Mouse (Mus musculus): ENCODE measurements around the gene Hoxb3. TPM values are rescaled to one million over a fixed set of nuclear protein-coding genes. Genes with fewer than 3 reads are reported as not detected.

The Hoxb3 gene
- polyA plus RNA-seq, 1 experiment, result not detected

DNA sequence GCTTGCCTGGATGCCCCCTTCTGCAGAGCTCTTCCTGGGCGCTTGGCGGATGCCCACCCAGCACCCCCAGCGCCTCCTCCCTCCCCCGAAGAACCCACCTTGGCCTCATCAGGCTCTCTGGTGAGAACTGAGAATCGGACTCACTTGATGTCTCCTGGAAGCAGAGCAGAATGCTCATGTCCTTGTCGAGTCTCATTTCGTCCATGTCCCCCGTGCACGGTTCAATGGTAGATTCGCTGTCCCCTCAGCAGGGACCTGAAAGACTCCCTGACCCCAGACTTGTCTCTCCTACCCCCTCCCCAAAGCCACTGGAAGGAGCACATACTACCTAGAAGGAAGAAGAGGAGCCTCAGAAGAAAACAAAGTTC is 22.1 kb upstream of the Hoxb3 start:
- Histone ChIP-seq H3K4me3 (ENCODE audit: insufficient read depth, low read depth, low read length) (no peak overlapping the region), H3K27ac (ENCODE audit: insufficient read depth, low read depth, low read length) (no peak overlapping the region), H3K4me1 (ENCODE audit: control insufficient read depth, insufficient read depth, low read length) (no peaks in the 10 kb centered on the region)
- WGBS, result 2% methylated on average over 10 of the region's 10 CpGs
- TF ChIP-seq CTCF (IDR thresholded peaks at IDR 0.05; ENCODE audit: insufficient read depth, low read depth, low read length) (no peak), POLR2A (IDR thresholded peaks at IDR 0.05; ENCODE audit: insufficient read depth, low read depth, low read length) (no peak)

DNA sequence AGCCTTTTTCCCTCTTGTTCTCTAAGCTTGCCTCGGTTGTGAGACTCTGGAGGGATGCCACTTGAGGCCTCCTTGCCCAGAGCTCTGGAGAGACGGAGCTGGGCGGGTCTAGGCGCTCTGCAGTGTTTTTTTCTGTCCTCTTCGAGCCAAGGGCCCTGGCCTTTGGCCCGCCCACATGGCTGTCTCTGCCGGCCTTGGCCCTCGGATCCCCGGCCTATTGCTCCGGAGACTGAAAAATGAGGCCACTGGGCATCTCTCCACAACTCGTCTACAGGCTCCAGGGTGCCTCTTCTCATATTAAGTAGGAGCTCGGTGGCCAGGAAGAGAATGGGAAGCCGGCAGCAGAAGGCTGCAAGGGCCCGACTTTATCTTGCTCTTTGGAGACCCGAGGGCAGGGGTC is 21.3 kb upstream of the Hoxb3 start:
- WGBS, result 3% methylated on average over 15 of the region's 15 CpGs
- no peaks in the 10 kb centered on the region for H3K4me1 ChIP-seq (ENCODE audit: control insufficient read depth, insufficient read depth, low read length)
- TF ChIP-seq POLR2A (IDR thresholded peaks at IDR 0.05; ENCODE audit: insufficient read depth, low read depth, low read length) (no peak), CTCF (IDR thresholded peaks at IDR 0.05; ENCODE audit: insufficient read depth, low read depth, low read length) (no peak)
- no peak overlapping the region for H3K27ac ChIP-seq (ENCODE audit: insufficient read depth, low read depth, low read length)
- no peak overlapping the region for H3K4me3 ChIP-seq (ENCODE audit: insufficient read depth, low read depth, low read length)

DNA sequence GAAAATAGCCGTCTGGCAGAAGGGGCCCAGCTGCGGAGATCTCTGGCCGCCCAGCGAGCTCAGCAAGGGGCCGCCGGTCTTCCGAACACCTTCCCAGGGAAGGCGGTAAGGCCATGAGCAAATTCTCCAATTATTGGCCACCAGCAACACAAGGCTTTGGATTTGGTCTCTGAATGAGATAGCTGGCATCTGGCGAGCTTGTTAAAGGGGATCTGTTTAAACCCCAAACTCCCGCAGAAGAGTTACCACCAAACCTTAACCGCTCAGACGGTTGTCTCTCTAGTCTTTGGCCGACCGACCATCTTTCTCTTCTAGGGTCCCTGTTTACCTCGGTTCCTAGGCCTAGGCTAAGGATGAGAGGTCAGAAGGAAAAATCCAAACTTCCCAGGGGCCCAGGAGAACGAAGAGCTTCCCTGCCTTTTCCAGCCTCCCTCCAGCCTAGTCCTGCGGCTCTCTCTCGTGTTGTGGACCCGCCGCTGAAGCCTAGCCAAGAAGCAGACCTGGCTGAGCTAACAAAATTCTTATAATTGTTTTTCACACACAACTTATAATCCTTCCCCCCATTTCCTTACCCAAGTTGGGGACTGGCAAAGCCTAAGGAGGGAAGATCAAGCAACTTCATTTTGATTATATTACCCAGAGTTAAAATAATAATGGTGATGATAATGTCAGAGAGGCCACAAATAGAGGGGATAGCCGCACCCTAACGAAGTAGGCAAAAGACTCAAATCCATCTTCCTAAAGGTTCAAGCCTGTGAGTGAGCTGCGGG is 20.6 kb upstream of the Hoxb3 start:
- 7% methylated on average over 23 of the region's 23 CpGs for whole genome bisulfite sequencing
- no peak overlapping the region for H3K4me3 ChIP-seq (ENCODE audit: insufficient read depth, low read depth, low read length)
- H3K27ac ChIP-seq (ENCODE audit: insufficient read depth, low read depth, low read length), result no peak overlapping the region
- TF ChIP-seq CTCF (IDR thresholded peaks at IDR 0.05; ENCODE audit: insufficient read depth, low read depth, low read length) (no peak), POLR2A (IDR thresholded peaks at IDR 0.05; ENCODE audit: insufficient read depth, low read depth, low read length) (no peak)
- H3K4me1 ChIP-seq (ENCODE audit: control insufficient read depth, insufficient read depth, low read length), result no peaks in the 10 kb centered on the region

DNA sequence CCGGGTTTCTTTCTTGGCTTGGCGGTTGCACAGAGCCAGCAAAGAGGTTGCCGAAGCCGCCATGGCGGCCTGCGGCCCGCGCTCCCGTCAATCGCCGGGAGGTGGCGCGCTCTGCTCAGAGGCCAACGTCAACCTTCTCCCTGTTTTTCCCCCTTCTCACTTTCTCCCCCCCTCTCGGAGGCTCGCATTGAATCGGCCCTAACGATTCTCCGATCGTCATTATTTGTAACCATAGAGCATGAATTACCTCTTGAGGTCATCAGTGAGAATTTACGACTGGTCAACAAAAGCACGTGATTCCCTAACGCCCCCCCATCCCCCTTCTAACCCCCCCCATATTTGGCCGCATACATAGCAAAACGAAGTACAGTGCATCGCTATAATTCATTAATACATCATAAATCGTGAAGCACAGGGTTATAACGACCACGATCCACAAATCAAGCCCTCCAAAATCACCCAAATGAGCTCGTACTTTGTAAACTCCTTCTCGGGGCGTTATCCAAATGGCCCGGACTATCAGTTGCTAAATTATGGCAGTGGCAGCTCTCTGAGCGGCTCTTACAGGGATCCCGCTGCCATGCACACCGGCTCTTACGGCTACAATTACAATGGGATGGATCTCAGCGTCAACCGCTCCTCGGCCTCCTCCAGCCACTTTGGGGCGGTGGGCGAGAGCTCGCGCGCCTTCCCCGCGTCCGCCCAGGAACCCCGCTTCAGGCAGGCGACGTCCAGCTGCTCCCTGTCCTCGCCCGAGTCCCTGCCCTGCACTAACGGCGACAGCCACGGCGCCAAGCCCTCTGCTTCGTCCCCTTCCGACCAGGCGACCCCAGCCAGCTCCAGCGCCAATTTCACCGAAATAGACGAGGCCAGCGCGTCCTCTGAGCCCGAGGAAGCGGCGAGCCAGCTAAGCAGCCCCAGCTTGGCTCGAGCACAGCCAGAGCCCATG is 19.7 kb upstream of the Hoxb3 start, which contains the start of gene Hoxb5:
TSS of gene Hoxb5 (plus strand) at position 186 of the 949 bp plus-strand sequence.
- Histone ChIP-seq H3K4me3 (ENCODE audit: insufficient read depth, low read depth, low read length) (no peak within 1 kb of the TSS), H3K27ac (ENCODE audit: insufficient read depth, low read depth, low read length) (no peak within 1 kb of the TSS), H3K4me1 (ENCODE audit: control insufficient read depth, insufficient read depth, low read length) (no peaks in the 10 kb centered on the region)
- peak; percentile 38; the same call in 1 of the 2 replicates for TF ChIP-seq CTCF (IDR thresholded peaks at IDR 0.05; ENCODE audit: insufficient read depth, low read depth, low read length)
- TF ChIP-seq POLR2A (IDR thresholded peaks at IDR 0.05; ENCODE audit: insufficient read depth, low read depth, low read length), result no peak
- WGBS, result 2% methylated on average over 69 of the region's 69 CpGs

DNA sequence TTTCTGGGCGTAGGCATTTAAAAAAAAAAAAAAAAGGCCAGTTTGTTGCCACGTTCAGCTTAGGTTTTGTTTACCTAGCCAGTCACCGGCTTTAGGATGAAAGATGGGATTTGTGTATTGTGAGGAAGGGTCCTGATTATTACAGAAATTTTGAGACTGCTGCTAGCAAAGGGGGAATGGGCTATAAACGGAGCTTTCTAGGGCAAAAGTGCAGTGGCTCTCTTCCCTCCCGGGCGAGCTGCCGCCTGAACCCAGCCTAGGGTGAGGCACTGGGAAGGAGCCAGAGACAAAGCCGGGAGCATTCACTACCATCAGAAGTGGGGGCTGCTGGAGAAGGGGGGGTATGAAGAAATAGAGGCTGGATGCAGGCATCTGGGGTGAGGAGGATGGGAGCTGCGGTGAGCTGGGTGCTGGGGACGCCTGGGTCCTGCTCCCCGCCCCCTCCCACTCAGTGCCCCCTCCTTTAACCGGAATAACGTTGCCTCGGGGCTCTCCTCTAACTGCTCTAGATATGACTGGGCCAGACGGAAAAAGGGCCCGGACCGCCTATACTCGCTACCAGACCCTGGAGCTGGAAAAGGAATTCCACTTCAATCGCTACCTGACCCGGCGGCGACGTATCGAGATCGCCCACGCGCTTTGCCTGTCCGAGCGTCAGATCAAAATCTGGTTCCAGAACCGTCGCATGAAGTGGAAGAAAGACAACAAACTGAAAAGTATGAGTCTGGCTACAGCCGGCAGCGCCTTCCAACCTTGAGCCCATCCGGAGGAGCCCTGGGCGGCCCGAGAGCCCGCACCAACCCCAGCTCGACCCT is 18.5 kb upstream of the Hoxb3 start:
- WGBS, result 6% methylated on average over 38 of the region's 38 CpGs

DNA sequence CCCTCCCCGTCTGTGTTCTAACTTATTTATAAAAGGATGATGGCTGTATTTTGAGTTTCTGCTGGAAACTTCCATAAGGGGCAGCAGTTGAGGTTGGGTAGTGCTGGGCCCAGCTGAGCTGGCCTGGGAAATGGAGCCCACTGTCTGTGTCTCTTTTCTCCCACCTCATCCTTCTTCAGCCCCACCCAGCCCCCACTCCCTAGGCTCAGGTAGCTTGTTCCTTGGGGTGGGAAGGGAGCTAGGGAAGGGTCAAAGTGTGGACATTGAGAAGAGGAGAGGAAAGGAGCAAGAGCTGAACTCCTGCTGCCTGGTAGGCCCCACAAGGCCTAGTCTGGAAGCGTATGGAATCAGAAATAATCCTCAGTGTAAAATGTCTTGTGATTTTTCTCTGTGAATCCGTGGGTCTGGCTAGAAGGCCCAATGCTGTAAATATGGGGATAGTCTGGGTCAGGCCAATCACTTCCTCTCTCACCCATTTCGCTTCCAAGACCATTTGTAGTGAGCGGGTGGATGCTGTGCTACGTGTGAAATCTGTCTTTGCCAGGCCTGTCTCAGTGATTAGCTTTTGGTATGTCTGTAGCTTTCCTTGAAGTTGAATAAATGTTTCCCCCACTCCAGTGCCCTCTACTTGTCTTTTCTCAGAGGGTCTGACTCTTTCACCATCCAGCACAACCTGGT is 17.5 kb upstream of the Hoxb3 start:
- WGBS, result 71% methylated on average over 6 of the region's 6 CpGs
- TF ChIP-seq POLR2A (IDR thresholded peaks at IDR 0.05; ENCODE audit: insufficient read depth, low read depth, low read length) (no peak), CTCF (IDR thresholded peaks at IDR 0.05; ENCODE audit: insufficient read depth, low read depth, low read length) (no peak)
- Histone ChIP-seq H3K4me1 (ENCODE audit: control insufficient read depth, insufficient read depth, low read length) (no peaks in the 10 kb centered on the region), H3K4me3 (ENCODE audit: insufficient read depth, low read depth, low read length) (no peak overlapping the region), H3K27ac (ENCODE audit: insufficient read depth, low read depth, low read length) (no peak overlapping the region)

More for the DNA sequence above, 18.5 kb upstream of the Hoxb3 start:
- Histone ChIP-seq H3K4me1 (ENCODE audit: control insufficient read depth, insufficient read depth, low read length) (no peaks in the 10 kb centered on the region), H3K27ac (ENCODE audit: insufficient read depth, low read depth, low read length) (no peak overlapping the region), H3K4me3 (ENCODE audit: insufficient read depth, low read depth, low read length) (no peak overlapping the region)
- TF ChIP-seq POLR2A (IDR thresholded peaks at IDR 0.05; ENCODE audit: insufficient read depth, low read depth, low read length) (no peak), CTCF (IDR thresholded peaks at IDR 0.05; ENCODE audit: insufficient read depth, low read depth, low read length) (no peak)

DNA sequence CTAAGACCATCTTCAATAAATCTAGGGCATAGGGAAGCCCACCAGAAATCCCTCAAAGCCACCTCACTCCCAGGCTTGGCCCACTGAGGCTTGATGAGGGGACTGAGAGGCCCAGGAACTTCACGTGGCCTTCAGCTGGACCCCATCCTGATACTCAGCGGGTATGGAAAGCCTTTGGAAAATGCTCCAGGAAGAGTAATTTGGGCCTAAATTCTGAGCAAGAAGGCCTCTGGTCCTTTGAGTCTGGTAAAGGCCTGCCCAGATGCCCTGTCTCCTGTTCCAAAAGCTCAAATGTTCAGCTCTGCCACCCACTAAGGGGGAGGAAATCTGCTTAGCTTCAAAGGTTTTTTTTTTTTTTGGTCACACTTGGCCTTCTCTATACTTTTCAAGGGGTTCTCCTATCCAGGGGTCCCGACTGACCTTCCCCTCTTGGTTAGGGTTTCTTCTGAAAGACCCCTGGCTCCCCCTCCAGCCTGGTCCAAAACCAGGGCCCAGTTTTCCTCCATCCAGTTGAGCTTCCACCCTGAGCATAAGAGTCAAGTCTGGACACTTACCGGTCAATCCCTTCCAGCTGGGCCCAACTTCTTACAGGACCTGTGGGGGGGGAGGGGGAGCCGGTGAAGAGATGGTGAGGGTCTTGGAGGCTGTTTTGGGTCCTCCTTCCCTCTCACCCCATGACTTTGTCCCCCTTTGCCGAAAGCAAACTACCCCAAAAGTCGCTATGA is 16.8 kb upstream of the Hoxb3 start:
- TF ChIP-seq CTCF (IDR thresholded peaks at IDR 0.05; ENCODE audit: insufficient read depth, low read depth, low read length) (no peak), POLR2A (IDR thresholded peaks at IDR 0.05; ENCODE audit: insufficient read depth, low read depth, low read length) (no peak)
- no peaks in the 10 kb centered on the region for H3K4me1 ChIP-seq (ENCODE audit: control insufficient read depth, insufficient read depth, low read length)
- H3K4me3 ChIP-seq (ENCODE audit: insufficient read depth, low read depth, low read length), result no peak overlapping the region
- H3K27ac ChIP-seq (ENCODE audit: insufficient read depth, low read depth, low read length), result no peak overlapping the region
- 31% methylated on average over 7 of the region's 7 CpGs for WGBS
